7 mouse cellular contexts compared by ENCODE assay signal in the genomic region with DNA sequence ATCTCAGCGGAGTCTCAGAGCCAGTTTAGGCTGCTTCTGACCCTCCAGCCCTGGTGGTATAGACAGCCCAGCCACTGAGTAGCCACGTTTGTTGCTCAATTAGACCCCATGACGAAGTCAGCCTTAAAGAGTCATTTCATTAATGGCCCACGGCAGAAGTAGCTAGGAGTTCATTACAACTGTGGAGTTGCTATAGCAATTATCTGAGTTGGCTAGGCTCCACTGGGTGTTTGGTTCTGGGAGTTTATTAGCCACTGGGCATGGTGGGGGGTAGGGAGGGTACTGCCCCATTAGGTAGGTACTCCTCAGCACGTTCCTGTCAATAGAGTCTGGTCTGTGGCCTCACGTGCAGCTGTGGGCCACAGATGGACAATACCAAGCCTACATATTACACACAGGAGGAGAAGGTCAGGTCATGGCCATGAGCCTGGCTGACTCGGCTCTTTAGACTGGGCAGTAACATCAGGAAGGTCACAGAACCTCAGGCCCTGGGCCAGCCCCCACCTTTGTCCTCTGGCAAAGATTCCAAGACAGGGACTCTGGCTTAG.
DNase-seq lines count a peak whose midpoint lies in the region.

No protein-coding gene starts in this region.

- DNase-seq in adrenal gland, adult 18-20 months (ENCODE audit: low spot score in 2 of 2): peak; percentile 28 to 54
- DNase-seq in adrenal gland, postnatal 4 days (ENCODE audit: low spot score in 2 of 2): peak; percentile 14 to 33
- peak; percentile 83 for DNase-seq in kidney, adult 18-20 months
- DNase-seq in lung, postnatal 25 days (ENCODE audit: low spot score): peak; percentile 34
- DNase-seq in urinary bladder, postnatal 4 days (ENCODE audit: low spot score in 2 of 2): no peak
- no peak for DNase-seq in thymus, postnatal 4 days
- no peak for DNase-seq in right cerebral cortex, postnatal 14 days

Comparison
In these comparisons a context has a peak if more than half of its experiments do, and no peak if none do; other contexts are left out.
1. DNase-seq: peak in adrenal gland, adult 18-20 months (2 of 2), adrenal gland, postnatal 4 days (2 of 2), kidney, adult 18-20 months (single experiment) and lung, postnatal 25 days (single experiment); none in urinary bladder, postnatal 4 days (0 of 2), thymus, postnatal 4 days (single experiment) and right cerebral cortex, postnatal 14 days (single experiment).